Mouse (Mus musculus) kidney, postnatal 0 days (tissue): ENCODE results near the gene Gm10295. TPM values are rescaled to one million over a fixed set of nuclear protein-coding genes. Genes with fewer than 3 reads are reported as not detected.

Experiments
- ATAC-seq: fragments of 200-750 bp; cut with Nextera tagmentation; replicated peaks from 2 replicates; pipeline ENCODE4 v1.8.0; 2017; ENCODE audit warnings: low read depth, moderate number of reproducible peaks, moderate TSS enrichment, moderate library complexity; ENCODE audit not compliant: low FRiP score
- DNase-seq: peaks from one replicate; pipeline ENCODE4 v3.0.0-alpha.2; 2016; ENCODE audit warnings: low spot score
- H3K27ac ChIP-seq: fragments of 300-500 bp; sonication (generic); 2 replicates; pipeline ENCODE4 v1.5.1; 2014; ENCODE audit warnings: mild to moderate bottlenecking
- H3K27me3 ChIP-seq: fragments of 300-500 bp; sonication (generic); 2 replicates; pipeline ENCODE4 v1.6.1; 2014; ENCODE audit warnings: low read length, mixed read lengths; ENCODE audit not compliant: insufficient read depth
- H3K36me3 ChIP-seq: fragments of 300-500 bp; sonication (generic); 2 replicates; pipeline ENCODE4 v1.6.1; 2014; ENCODE audit warnings: low read length, mixed read lengths; ENCODE audit not compliant: insufficient read depth
- H3K4me1 ChIP-seq: fragments of 300-500 bp; sonication (generic); replicated peaks from 2 replicates; pipeline ENCODE4 v1.6.1; 2014; ENCODE audit warnings: antibody characterized with exemption, low read length, mixed read lengths; ENCODE audit not compliant: insufficient read depth
- H3K4me2 ChIP-seq: fragments of 300-500 bp; sonication (generic); 2 replicates; pipeline ENCODE4 v1.6.1; 2014; ENCODE audit warnings: mild to moderate bottlenecking, low read length, moderate library complexity, mixed read lengths
- H3K4me3 ChIP-seq: fragments of 300-500 bp; sonication (generic); replicated peaks from 2 replicates; pipeline ENCODE4 v1.5.1; 2014; ENCODE audit warnings: low read depth, low read length
- H3K9ac ChIP-seq: fragments of 300-500 bp; sonication (generic); 2 replicates; pipeline ENCODE4 v1.6.1; 2014; ENCODE audit warnings: low read depth, low read length
- H3K9me3 ChIP-seq: fragments of 300-500 bp; sonication (generic); replicated peaks from 2 replicates; pipeline ENCODE4 v1.6.1; 2016; ENCODE audit warnings: low read length, inconsistent platforms, mixed read lengths
- CTCF ChIP-seq: IDR thresholded peaks from 2 replicates; pipeline ENCODE4 v1.5.1; 2016; ENCODE audit warnings: antibody characterized with exemption, low read depth, mild to moderate bottlenecking, moderate library complexity
- WGBS: fragments of 180-500 bp; shearing (Covaris S2); extraction: QIAGEN DNeasy Blood & Tissue Kit; methylation state at CpG from one replicate; pipeline ENCODE4 v1.1.7; 2014; 5-methylcytosine and 5-hydroxymethylcytosine counted together
- polyA plus RNA-seq: library from polyadenylated mRNA; unstranded; fragments of >200 nt; fragmentation: Nextera tagmentation; extraction: Ambion mirVana; gene quantifications from 2 replicates; pipeline ENCODE4 v1.2.1, GENCODE M21; 2015

Gm10295 gene
- polyA plus RNA-seq, 1 experiment from 2014 or later, result not detected

DNA sequence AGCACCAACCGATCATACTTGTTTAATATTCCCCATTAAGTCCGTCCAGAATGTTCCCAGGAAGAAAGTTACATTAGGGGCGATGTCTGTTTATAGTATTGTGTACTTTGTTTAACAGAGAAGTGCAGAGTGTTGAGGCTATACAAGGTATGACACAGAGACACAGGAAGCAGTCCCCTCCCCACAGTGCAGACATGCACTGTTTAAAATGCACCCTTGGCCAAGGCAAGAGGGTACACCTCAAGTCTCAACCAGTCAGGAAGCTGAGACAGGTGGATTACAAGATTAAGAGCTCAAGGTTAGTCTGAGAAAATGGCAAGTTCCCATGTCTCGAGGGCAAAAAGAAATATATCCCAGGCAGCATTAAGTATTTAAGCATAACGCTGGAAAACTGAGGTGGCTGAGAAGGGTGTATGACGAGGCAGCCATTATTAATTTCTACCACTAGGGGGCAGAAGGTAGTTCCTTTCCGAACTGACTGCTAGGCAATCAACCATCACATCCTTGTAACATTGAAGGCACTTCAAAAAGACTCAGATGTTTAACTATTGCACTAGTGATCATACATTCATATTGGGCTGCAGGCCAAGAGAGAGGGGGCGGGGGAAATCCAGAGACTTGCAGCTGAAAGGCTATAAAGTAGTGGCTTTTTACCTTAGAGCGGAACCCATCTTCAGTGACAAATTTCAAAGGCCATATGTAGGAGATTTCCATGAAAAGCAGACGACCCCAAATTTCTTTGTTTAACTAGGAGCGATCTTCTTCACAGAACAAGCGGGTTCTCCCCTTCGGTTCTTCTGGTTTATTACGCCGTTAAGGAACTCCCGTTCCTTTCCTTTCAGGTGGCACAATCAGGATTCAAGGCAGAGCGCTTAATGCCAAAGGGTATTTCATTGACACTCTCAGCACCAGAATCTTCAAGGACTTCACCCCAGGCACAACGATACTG lies 27.8 kb upstream of the Gm10295 start:
- no peak overlapping the region for H3K4me2 ChIP-seq
- H3K4me1 ChIP-seq, result peaks cover 16% of the 10 kb centered on the region
- no peak overlapping the region for H3K4me3 ChIP-seq
- DNase-seq (peak; percentile 94), ATAC-seq (peak; percentile 69)
- TF ChIP-seq CTCF, result peak; percentile 92
- no peaks in the 10 kb centered on the region for H3K27me3 ChIP-seq
- H3K9ac ChIP-seq, result no peak overlapping the region
- H3K27ac ChIP-seq, result peak overlapping the region; percentile 67
- H3K36me3 ChIP-seq, result no peaks in the 10 kb centered on the region
- H3K9me3 ChIP-seq, result no peaks in the 10 kb centered on the region
- WGBS, result 44% methylated on average over 18 of the region's 18 CpGs

GRCm38 (mm10) chr7:71377983-71378382 lies 26.7 kb upstream of the Gm10295 start:
- Histone ChIP-seq H3K4me3 (no peak overlapping the region), H3K4me1 (peaks cover 7% of the 10 kb centered on the region; the same call in 1 of the 2 replicates), H3K36me3 (no peaks in the 10 kb centered on the region), H3K27ac (peak overlapping the region; percentile 47; the same call in 1 of the 2 replicates), H3K27me3 (no peaks in the 10 kb centered on the region), H3K9me3 (no peaks in the 10 kb centered on the region), H3K9ac (no peak overlapping the region), H3K4me2 (no peak overlapping the region)
- DNase-seq, result peak; percentile 55
- no peak for ATAC-seq
- TF ChIP-seq CTCF, result no peak
- WGBS, result 67% methylated on average over 6 of the region's 6 CpGs

DNA sequence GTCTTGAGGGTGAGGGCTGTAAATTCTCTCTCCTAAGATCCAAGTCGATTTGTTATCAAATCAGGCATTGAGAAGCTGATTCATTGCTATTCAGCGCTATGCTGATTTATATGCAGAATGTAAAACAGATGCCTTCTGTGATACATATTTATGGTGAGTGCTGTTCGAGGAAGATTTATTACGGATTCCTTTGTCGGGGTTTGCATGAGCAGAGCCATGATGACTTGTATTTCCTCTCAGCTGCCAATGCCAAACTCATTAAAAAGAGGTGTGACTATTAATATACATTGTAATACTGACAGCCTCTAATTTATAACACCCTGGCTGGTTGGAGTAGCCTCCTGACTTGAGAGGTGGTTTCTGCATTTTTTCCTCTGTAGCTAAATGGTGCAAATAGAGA lies 22.8 kb upstream of the Gm10295 start:
- Histone ChIP-seq H3K27ac (no peak overlapping the region), H3K4me1 (0 out of 2 replicates have a peak, but pooled peaks cover 9% of the 10 kb centered on the region), H3K27me3 (no peaks in the 10 kb centered on the region), H3K9me3 (no peaks in the 10 kb centered on the region), H3K9ac (no peak overlapping the region), H3K36me3 (no peaks in the 10 kb centered on the region), H3K4me2 (no peak overlapping the region), H3K4me3 (no peak overlapping the region)
- no peak for TF ChIP-seq CTCF
- DNase-seq, result peak; percentile 72
- WGBS, result 39% methylated on average over 5 of the region's 5 CpGs
- ATAC-seq, result no peak

DNA sequence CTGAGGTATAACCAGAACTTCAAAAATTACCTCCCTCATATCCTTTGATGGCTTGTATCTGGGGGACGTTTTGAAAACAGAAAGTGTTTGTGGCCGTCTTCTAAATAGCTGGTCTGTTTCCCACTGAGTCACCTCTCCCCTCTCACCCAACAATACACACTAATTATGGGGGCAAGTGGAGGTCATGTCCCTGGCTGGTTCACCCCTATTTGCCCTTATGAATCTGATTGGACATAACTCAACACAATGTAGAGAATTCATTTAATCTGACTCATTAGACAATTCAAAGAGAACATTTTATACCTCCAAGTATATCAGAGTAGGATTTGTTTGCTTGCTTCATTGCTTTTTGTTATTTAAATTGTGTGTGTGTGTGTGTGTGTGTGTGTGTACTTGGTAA lies 20.6 kb upstream of the Gm10295 start:
- peak overlapping the region; percentile 21; the same call in 1 of the 2 replicates for H3K27ac ChIP-seq
- no peaks in the 10 kb centered on the region for H3K9me3 ChIP-seq
- no peak overlapping the region for H3K9ac ChIP-seq
- no peak overlapping the region for H3K4me3 ChIP-seq
- ATAC-seq (no peak), DNase-seq (no peak)
- TF ChIP-seq CTCF, result no peak
- no peaks in the 10 kb centered on the region for H3K36me3 ChIP-seq
- 0 out of 2 replicates have a peak, but pooled peaks cover 6% of the 10 kb centered on the region for H3K4me1 ChIP-seq
- no peak overlapping the region for H3K4me2 ChIP-seq
- H3K27me3 ChIP-seq, result no peaks in the 10 kb centered on the region
- WGBS, result 30% methylated on average over 2 of the region's 2 CpGs

DNA sequence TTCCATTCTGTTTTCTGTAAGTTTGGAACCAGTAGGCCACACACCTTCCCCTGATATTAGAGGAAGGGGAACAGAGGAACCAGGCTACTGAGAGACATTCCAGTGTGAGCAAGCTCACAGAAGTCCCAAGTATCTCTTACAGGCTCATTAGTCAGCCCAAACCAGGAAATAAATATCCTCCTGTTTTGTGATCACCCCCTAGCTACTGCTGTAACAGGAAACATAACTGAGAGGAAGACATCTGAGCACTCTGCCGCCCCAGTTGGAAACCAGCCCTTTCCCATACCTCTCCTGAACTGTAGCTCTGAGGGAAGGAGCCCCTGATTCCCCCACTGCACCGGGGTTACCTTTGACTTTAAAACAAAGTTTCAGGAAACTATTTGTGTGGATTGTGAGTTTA lies 19.5 kb upstream of the Gm10295 start:
- H3K36me3 ChIP-seq, result no peaks in the 10 kb centered on the region
- no peak overlapping the region for H3K9ac ChIP-seq
- WGBS, result 17% methylated on average over 2 of the region's 2 CpGs
- H3K9me3 ChIP-seq, result no peaks in the 10 kb centered on the region
- no peaks in the 10 kb centered on the region for H3K27me3 ChIP-seq
- no peak for ATAC-seq
- H3K4me3 ChIP-seq, result no peak overlapping the region
- peak; percentile 84 for DNase-seq
- H3K4me1 ChIP-seq, result 0 out of 2 replicates have a peak, but pooled peaks cover 6% of the 10 kb centered on the region
- H3K4me2 ChIP-seq, result no peak overlapping the region
- peak overlapping the region; percentile 67 for H3K27ac ChIP-seq
- TF ChIP-seq CTCF, result no peak

GRCm38 (mm10) chr7:71370128-71370527 lies 18.8 kb upstream of the Gm10295 start:
- Histone ChIP-seq H3K4me2 (no peak overlapping the region), H3K9me3 (no peaks in the 10 kb centered on the region), H3K27me3 (no peaks in the 10 kb centered on the region), H3K9ac (no peak overlapping the region), H3K4me1 (0 out of 2 replicates have a peak, but pooled peaks cover 6% of the 10 kb centered on the region), H3K27ac (peak overlapping the region; percentile 67; the same call in 1 of the 2 replicates), H3K4me3 (no peak overlapping the region), H3K36me3 (no peaks in the 10 kb centered on the region)
- ATAC-seq, result no peak
- no peak for TF ChIP-seq CTCF
- no peak for DNase-seq
- 74% methylated on average over 3 of the region's 3 CpGs for WGBS
